Comparison of ENCODE assay signal across 8 mouse cellular contexts in genomic region chr6:147268143-147268790, GRCm38 (mm10). TPM values are rescaled to one million over a fixed set of nuclear protein-coding genes. Genes with fewer than 3 reads are reported as not detected.
DNase-seq lines count a peak whose midpoint lies in the region; ATAC-seq lines count a peak whose summit lies in the region.

No protein-coding gene starts in this region.

- WGBS in midbrain, embryonic 16.5 days = 3% methylated on average over 19 of the region's 19 CpGs

- DNase-seq in left cerebral cortex, postnatal 4 days = peak; percentile 5
- no peak for DNase-seq in left cerebral cortex, adult 8-10 months (ENCODE audit: low spot score in 2 of 2)
- peak; percentile 59 for DNase-seq in heart, postnatal 4 days
- no peak for DNase-seq in frontal cortex, postnatal 36 days (ENCODE audit: low spot score in 2 of 2)
- no peak for DNase-seq in thymus, adult 18-20 months
- DNase-seq in right cerebral cortex, postnatal 14 days = no peak

- no peak overlapping the region for H3K4me3 ChIP-seq in midbrain, embryonic 16.5 days (ENCODE audit: low read depth, low read length)

- peaks cover 42% of the 10 kb centered on the region for H3K27me3 ChIP-seq in midbrain, embryonic 16.5 days (ENCODE audit: control insufficient read depth, insufficient read depth, low read depth, low read length)

- no peak overlapping the region for H3K27ac ChIP-seq in midbrain, embryonic 16.5 days (ENCODE audit: low read length)

- H3K36me3 ChIP-seq in midbrain, embryonic 16.5 days (ENCODE audit: control insufficient read depth, insufficient read depth, low read length) = no peaks in the 10 kb centered on the region

- ATAC-seq in common myeloid progenitor, adult 5-6 weeks (replicated peaks; ENCODE audit: low read depth, poor library complexity, severe bottlenecking) = peak; percentile 76
- no peak for ATAC-seq in midbrain, embryonic 16.5 days

- intact Hi-C loops in left cerebral cortex, postnatal 4 days (cut with DNase I) = no loop called here

- H3K4me1 ChIP-seq in midbrain, embryonic 16.5 days (ENCODE audit: control insufficient read depth, insufficient read depth, low read length) = peaks cover 13% of the 10 kb centered on the region

- H3K9ac ChIP-seq in midbrain, embryonic 16.5 days (ENCODE audit: low read depth, low read length) = no peak overlapping the region

- peak overlapping the region; percentile 12 for H3K4me2 ChIP-seq in midbrain, embryonic 16.5 days (ENCODE audit: low read length)

- H3K9me3 ChIP-seq in midbrain, embryonic 16.5 days (replicated peaks; ENCODE audit: control insufficient read depth, low read length, poor library complexity, severe bottlenecking) = no peaks in the 10 kb centered on the region

RNA-seq across cellular contexts. Expression of gene Pthlh, which starts 4.3 kb away (rescaled TPM):
- total RNA-seq in left cerebral cortex, postnatal 4 days (2021) = 1 to 10 TPM; 1.1 to 1.5 TPM
- 1 to 10 TPM; 2.4 to 4.5 (median 3.7) TPM for total RNA-seq in left cerebral cortex, adult 8-10 months (2022)
- total RNA-seq in common myeloid progenitor, adult 5-6 weeks (2017) = not detected in 2 replicates
- total RNA-seq in heart, postnatal 4 days (2021) = 1 to 10 TPM; 1.3 to 2.0 TPM
- 0.77 and 1.4 TPM in 2 replicates for polyA plus RNA-seq in midbrain, embryonic 16.5 days (2015; fragmentation: Nextera tagmentation; extraction: Ambion mirVana)

Comparison
In these comparisons a context has a peak if more than half of its experiments do, and no peak if none do; other contexts are left out.
1. DNase-seq: peak in left cerebral cortex, postnatal 4 days (single experiment) and heart, postnatal 4 days (single experiment); none in left cerebral cortex, adult 8-10 months (0 of 2), frontal cortex, postnatal 36 days (0 of 2), thymus, adult 18-20 months (0 of 2) and right cerebral cortex, postnatal 14 days (single experiment).